Mouse (Mus musculus) CH12F3 (cell line): ENCODE results near the gene Akr1c6.
"Not testable (repeated sequence)": the region's sequence is repeated elsewhere in the genome, so short reads cannot be mapped to it uniquely, and the experiment has no call there.

Experiments used
- in situ Hi-C: fragments of 300-500 bp; cut with MboI; formaldehyde crosslinking; loops from 2 replicates; pipeline ENCODE4 v1.14.3; 2020; ENCODE audit warnings: low sequenced_read_pairs

Gene Akr1c6

GRCm38 (mm10) chr13:4434006-4434405 is at the start of gene Akr1c6:
Gene Akr1c6 (plus strand): TSS chr13:4434306.
- in situ Hi-C loops = no loop called here

DNA sequence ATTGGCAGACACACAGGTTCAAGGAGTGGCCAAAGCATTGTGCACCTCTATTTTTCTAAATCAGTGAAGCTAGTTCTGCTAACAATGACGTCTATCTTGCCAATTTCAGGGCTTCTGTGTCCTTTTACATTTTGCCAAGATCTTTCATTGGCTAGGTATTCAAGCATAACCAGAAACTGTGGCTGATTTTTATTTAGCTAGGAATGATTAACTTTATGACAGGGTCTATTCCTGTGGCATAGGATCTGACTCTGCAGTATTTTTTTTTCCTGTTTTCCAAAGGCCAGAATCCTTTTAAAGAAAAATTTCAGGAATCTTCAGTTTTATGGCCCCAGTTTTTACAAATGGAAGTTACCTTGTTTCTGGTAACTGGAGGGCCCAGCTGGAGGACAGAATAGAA is 49.2 kb upstream of the Akr1c6 start:
- in situ Hi-C loops = loop anchor here (25.0 kb wide), 1 partner anchor 227 kb away; the partner anchor contains the start of gene Akr1e1

DNA sequence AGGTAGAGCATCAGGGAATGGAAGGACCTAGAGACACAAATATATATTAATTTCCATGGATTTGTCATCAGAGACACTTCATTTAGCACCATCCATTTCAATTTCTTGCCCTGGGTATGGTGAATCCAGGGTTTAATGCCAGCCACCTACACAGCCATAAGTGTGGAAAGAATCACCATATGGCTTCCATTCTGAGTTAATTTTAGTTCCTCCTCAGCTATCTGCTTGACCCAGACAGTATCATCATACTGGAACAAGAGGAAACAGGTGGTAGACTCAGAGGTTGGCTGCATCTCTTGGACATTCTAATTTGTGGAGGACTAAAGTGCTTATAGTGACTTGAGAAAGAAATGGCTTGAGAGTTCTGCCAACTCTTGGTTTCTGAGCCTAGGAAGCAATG is 48.6 kb upstream of the Akr1c6 start:
- in situ Hi-C loops = loop anchor here (25.0 kb wide), 1 partner anchor 227 kb away; the partner anchor contains the start of gene Akr1e1

DNA sequence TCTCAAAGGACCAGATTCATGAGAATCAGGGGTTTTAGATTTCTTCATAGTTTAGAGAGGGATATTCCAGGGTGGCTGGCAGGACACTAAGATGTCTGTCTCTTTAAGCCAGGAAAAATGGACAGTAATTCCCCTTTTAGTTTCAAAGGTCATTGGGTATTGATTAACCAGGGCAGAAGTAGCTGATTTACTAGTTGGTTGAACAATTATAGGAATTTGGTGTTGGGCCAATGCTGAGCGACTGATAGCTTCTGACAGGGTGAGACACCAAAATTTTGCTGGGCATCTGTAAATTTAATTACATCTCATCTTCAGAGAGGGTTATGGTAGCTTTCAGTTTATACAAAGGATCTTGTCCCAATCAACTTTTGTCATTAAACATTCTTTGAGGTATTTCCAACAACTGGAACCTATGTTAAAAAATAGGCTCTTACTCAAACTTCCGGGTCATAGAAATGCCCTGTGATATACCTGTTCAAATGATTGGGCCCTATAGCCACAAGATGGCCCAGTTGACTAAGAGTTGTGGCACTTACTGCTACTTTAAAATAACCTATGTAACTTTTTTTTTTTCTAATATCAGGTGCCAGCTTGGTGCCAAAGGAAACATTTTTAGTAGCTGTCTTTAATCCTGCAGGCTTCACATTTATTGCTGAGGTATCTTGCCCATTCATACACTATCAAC is 45.2 kb upstream of the Akr1c6 start:
- in situ Hi-C loops = loop anchor here (25.0 kb wide), 1 partner anchor 223 kb away; the partner anchor contains the start of gene Akr1e1

- in situ Hi-C loops = not testable (repeated sequence)
Measured at GRCm38 (mm10) chr13:4400360-4400759, 33.7 kb upstream of the Akr1c6 start.

GRCm38 (mm10) chr13:4400831-4401230 is 33.3 kb upstream of the Akr1c6 start:
- in situ Hi-C loops = no loop called here

- in situ Hi-C loops = no loop called here
Measured at GRCm38 (mm10) chr13:4402221-4402620, 31.9 kb upstream of the Akr1c6 start.

GRCm38 (mm10) chr13:4404726-4405125 is 29.4 kb upstream of the Akr1c6 start:
- in situ Hi-C loops = no loop called here

DNA sequence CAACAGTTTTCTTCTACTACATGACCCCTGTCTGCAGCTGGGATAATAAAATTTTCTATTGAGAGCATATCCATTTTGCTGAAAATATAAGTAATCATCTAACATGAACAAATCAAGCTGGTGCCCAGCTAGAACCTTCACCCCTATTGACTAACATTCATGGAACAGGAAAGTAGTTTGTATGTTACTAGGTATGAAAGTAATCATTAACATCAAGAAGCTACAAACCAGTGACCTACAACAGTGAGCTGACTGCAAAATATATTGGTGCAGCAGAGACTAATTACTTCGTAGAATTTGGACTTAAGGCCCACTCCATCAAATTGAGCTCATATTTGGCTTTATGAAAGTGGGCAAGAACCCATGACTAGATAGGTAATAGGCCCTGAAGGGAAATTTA is 27.3 kb upstream of the Akr1c6 start:
- in situ Hi-C loops = no loop called here

- in situ Hi-C loops = no loop called here
Measured at GRCm38 (mm10) chr13:4428558-4428957, 5.5 kb upstream of the Akr1c6 start.

DNA sequence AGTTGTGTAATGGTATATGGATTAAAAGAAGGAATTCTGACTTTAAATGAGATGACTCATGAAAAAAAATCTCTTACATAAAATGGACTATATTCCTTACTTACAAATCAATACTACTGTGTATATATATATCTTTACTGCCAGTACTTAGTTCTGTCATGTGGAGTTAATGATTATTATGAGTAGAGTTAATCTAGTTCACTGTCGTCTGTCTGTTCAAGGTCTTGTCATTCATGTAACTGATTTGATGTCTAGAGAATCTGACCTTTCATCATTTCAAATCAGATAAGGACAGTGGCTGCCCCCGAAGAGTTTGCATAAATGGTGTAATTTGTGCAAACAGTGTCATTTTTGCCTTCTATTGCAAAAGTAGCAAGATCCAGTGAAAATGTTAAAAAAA is 5.1 kb upstream of the Akr1c6 start:
- in situ Hi-C loops = no loop called here

DNA sequence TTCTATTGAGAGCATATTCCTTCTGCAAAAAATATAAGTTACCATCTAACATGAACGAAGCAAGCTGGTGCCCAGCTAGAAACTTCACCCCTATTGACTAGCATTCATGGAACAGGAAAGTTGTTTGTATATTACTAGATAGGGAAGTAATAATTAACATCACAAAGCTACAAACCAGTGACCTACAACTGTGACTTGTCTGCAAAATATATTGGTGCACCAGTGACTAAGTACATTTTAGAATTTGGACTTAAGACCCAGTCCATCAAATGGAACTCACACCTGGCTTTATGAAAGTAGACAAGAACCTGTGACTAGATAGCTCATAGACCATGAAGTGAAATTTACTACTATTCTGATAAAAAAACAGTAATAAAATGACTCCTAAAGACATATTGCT is 3.0 kb upstream of the Akr1c6 start:
- in situ Hi-C loops = no loop called here

DNA sequence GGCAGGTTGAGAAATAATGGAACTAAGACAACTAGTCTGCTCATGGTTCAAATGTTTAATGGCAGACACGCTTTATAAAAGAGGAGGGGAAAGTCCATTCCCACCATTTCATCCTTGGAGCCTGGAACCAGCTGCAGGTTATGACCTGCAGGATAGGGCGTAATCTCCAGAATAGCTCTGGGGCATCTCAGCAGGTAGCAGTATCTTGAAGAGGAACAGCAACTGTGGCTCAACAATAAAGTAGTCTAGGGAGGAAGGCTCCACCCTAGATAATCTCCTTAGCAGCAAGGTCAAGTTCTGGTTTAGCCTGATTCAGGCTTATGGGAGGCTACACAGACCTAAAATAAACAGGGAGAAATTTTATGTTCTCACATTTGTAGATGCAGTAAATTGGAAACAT is 31.5 kb downstream of the Akr1c6 start:
- in situ Hi-C loops = no loop called here

GRCm38 (mm10) chr13:4467896-4468295 is 33.8 kb downstream of the Akr1c6 start:
- in situ Hi-C loops = no loop called here
